Comparison of ENCODE assay signal across 21 mouse cellular contexts in the genomic region with DNA sequence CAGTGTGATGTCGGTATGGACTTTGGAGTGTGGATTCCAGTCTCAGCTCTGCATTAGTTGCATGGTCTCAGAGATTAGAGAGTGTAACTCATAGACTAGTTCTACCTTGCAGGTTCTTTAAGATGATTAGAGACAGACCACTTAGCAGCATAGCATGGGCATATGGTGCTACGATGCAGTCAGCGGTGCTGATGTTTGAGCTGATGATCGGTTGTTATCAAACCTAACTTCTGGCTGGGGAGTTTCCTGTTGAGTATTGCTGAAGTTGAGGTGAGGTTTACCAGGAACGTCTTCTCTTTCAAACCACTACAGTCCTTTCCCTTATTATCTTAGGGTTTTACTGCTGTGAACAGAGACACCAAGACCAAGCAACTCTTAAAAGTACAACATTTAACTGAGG. TPM values are rescaled to one million over a fixed set of nuclear protein-coding genes. Genes with fewer than 3 reads are reported as not detected.
A peak's percentile ranks its signal among the peaks of the same experiment; 100 is the strongest.
DNase-seq lines count a peak whose midpoint lies in the region; ATAC-seq lines count a peak whose summit lies in the region.
"Had no signal": no experiment of that assay in that cellular context is flagged by ENCODE, and none has a peak within 500 bp of the region (broad histone marks: within the 10 kb centered on the region; RNA-seq: fewer than 3 reads in every experiment).

No protein-coding gene starts in this region.

- DNase-seq in midbrain, embryonic 11.5 days (ENCODE audit: low spot score, missing footprints): peak; percentile 21
- peak; percentile 56 for DNase-seq in naive thymus-derived CD4-positive, alpha-beta T cell, adult 2 months (ENCODE audit: low read depth)
- DNase-seq in liver, embryonic 11.5 days (ENCODE audit: low spot score): no peak
- DNase-seq in heart, adult 8-10 months (ENCODE audit: low spot score): no peak
- DNase-seq in cerebellum, postnatal 10 days: no peak
- DNase-seq: adrenal gland, postnatal 10 days; cerebellum, adult 11-12 months; cerebellum, adult 9-10 months; cerebellum, postnatal 36 days; gastrocnemius, postnatal 14 days; heart, postnatal 14 days had no signal

- no peak overlapping the region for H3K9ac ChIP-seq in midbrain, embryonic 11.5 days (ENCODE audit: low read length)
- no peak overlapping the region for H3K9ac ChIP-seq in midbrain, embryonic 16.5 days (ENCODE audit: low read depth, low read length)
- no peak overlapping the region for H3K9ac ChIP-seq in liver, embryonic 11.5 days (ENCODE audit: low read depth, low read length)
- H3K9ac ChIP-seq: embryonic facial prominence, embryonic 13.5 days; forebrain, embryonic 12.5 days; heart, embryonic 15.5 days; hindbrain, embryonic 14.5 days had no signal

- no peaks in the 10 kb centered on the region for H3K27me3 ChIP-seq in midbrain, embryonic 11.5 days (ENCODE audit: control insufficient read depth, insufficient read depth, low read length)
- no peaks in the 10 kb centered on the region for H3K27me3 ChIP-seq in midbrain, embryonic 16.5 days (ENCODE audit: control insufficient read depth, insufficient read depth, low read depth, low read length)
- H3K27me3 ChIP-seq in liver, embryonic 11.5 days (replicated peaks; ENCODE audit: control insufficient read depth, insufficient read depth, low read length): no peaks in the 10 kb centered on the region
- H3K27me3 ChIP-seq: embryonic facial prominence, embryonic 13.5 days; forebrain, embryonic 12.5 days; heart, embryonic 15.5 days had no signal

- H3K27ac ChIP-seq in midbrain, embryonic 11.5 days (ENCODE audit: low read depth, low read length): no peak overlapping the region
- no peak overlapping the region for H3K27ac ChIP-seq in midbrain, embryonic 16.5 days (ENCODE audit: low read length)
- H3K27ac ChIP-seq in liver, embryonic 11.5 days (ENCODE audit: low read depth, low read length): no peak overlapping the region
- H3K27ac ChIP-seq: embryonic facial prominence, embryonic 13.5 days; forebrain, embryonic 12.5 days; heart, embryonic 10.5 days; heart, embryonic 15.5 days; hindbrain, embryonic 14.5 days had no signal

- no peak overlapping the region for H3K4me3 ChIP-seq in midbrain, embryonic 11.5 days (ENCODE audit: low read depth, low read length)
- no peak overlapping the region for H3K4me3 ChIP-seq in midbrain, embryonic 16.5 days (ENCODE audit: low read depth, low read length)
- no peak overlapping the region for H3K4me3 ChIP-seq in liver, embryonic 11.5 days (ENCODE audit: low read depth, low read length)
- H3K4me3 ChIP-seq: embryonic facial prominence, embryonic 13.5 days; forebrain, embryonic 12.5 days; heart, embryonic 10.5 days; heart, embryonic 15.5 days had no signal

- H3K4me2 ChIP-seq in midbrain, embryonic 11.5 days: no peak overlapping the region
- no peak overlapping the region for H3K4me2 ChIP-seq in midbrain, embryonic 16.5 days (ENCODE audit: low read length)
- no peak overlapping the region for H3K4me2 ChIP-seq in liver, embryonic 11.5 days
- H3K4me2 ChIP-seq: embryonic facial prominence, embryonic 13.5 days; forebrain, embryonic 12.5 days; heart, embryonic 15.5 days; hindbrain, embryonic 14.5 days had no signal

- H3K4me1 ChIP-seq in midbrain, embryonic 11.5 days (ENCODE audit: control insufficient read depth, insufficient read depth, low read length): no peaks in the 10 kb centered on the region
- no peaks in the 10 kb centered on the region for H3K4me1 ChIP-seq in midbrain, embryonic 16.5 days (ENCODE audit: control insufficient read depth, insufficient read depth, low read length)
- H3K4me1 ChIP-seq in liver, embryonic 11.5 days (replicated peaks; ENCODE audit: control insufficient read depth, insufficient read depth, low read length): 0 out of 2 replicates have a peak, but pooled peaks cover 2% of the 10 kb centered on the region
- H3K4me1 ChIP-seq: forebrain, embryonic 12.5 days had no signal

- H3K36me3 ChIP-seq in midbrain, embryonic 11.5 days (ENCODE audit: control insufficient read depth, insufficient read depth, low read length): no peaks in the 10 kb centered on the region
- no peaks in the 10 kb centered on the region for H3K36me3 ChIP-seq in midbrain, embryonic 16.5 days (ENCODE audit: control insufficient read depth, insufficient read depth, low read length)
- no peaks in the 10 kb centered on the region for H3K36me3 ChIP-seq in liver, embryonic 11.5 days (ENCODE audit: control insufficient read depth, insufficient read depth, low read length)
- H3K36me3 ChIP-seq: embryonic facial prominence, embryonic 13.5 days; heart, embryonic 15.5 days had no signal

- no peak for ATAC-seq in midbrain, embryonic 11.5 days (ENCODE audit: low FRiP score)
- no peak for ATAC-seq in midbrain, embryonic 16.5 days
- ATAC-seq in CD4-positive, CD25-positive, alpha-beta regulatory T cell, adult 4 months: peak; percentile 34
- ATAC-seq in activated CD4-positive, CD25-positive, alpha-beta regulatory T cell, adult 4 months: peak; percentile 41
- no peak for ATAC-seq in liver, embryonic 11.5 days (replicated peaks; ENCODE audit: low FRiP score)
- ATAC-seq: forebrain, embryonic 16.5 days; intestine, postnatal 0 days had no signal

- H3K9me3 ChIP-seq in midbrain, embryonic 11.5 days (ENCODE audit: control insufficient read depth, low read length): no peaks in the 10 kb centered on the region
- H3K9me3 ChIP-seq in midbrain, embryonic 16.5 days (replicated peaks; ENCODE audit: control insufficient read depth, low read length, poor library complexity, severe bottlenecking): no peaks in the 10 kb centered on the region
- H3K9me3 ChIP-seq in liver, embryonic 11.5 days (ENCODE audit: control insufficient read depth, low read length): no peaks in the 10 kb centered on the region
- H3K9me3 ChIP-seq: forebrain, embryonic 12.5 days; heart, embryonic 10.5 days; heart, embryonic 15.5 days had no signal

- 93% methylated on average over 5 of the region's 5 CpGs for WGBS in midbrain, embryonic 11.5 days
- 96% methylated on average over 5 of the region's 5 CpGs for WGBS in midbrain, embryonic 16.5 days
- WGBS in liver, embryonic 11.5 days: 45% methylated on average over 5 of the region's 5 CpGs

RNA-seq across cellular contexts. Expression of a gene that starts 57.7 kb away (rescaled TPM):
- 31.8 and 34.1 TPM in 2 replicates for polyA plus RNA-seq in midbrain, embryonic 11.5 days (2014; fragmentation: Nextera tagmentation; extraction: Ambion mirVana)
- 19.3 and 28.5 TPM in 2 replicates for polyA plus RNA-seq in midbrain, embryonic 16.5 days (2015; fragmentation: Nextera tagmentation; extraction: Ambion mirVana)
- 10 to 100 TPM; 70.1 to 99.5 TPM for polyA plus RNA-seq in CD4-positive, CD25-positive, alpha-beta regulatory T cell, adult 4 months (2017; shearing (Covaris generic))
- polyA plus RNA-seq in activated CD4-positive, CD25-positive, alpha-beta regulatory T cell, adult 4 months (2017; shearing (Covaris generic)): 10 to 100 TPM; 68.6 to 88.1 TPM
- polyA plus RNA-seq in liver, embryonic 11.5 days (2014; fragmentation: Nextera tagmentation; extraction: Ambion mirVana): 16.1 and 18.7 TPM in 2 replicates
- total RNA-seq in heart, adult 8-10 months (2022): 1 to 10 TPM; 7.6 to 9.9 (median 8.8) TPM

Comparison
In these comparisons a context has a peak if more than half of its experiments do, and no peak if none do; other contexts are left out.
1. ATAC-seq: peak in CD4-positive, CD25-positive, alpha-beta regulatory T cell, adult 4 months (single experiment) and activated CD4-positive, CD25-positive, alpha-beta regulatory T cell, adult 4 months (single experiment); none in midbrain, embryonic 11.5 days (single experiment), midbrain, embryonic 16.5 days (single experiment) and liver, embryonic 11.5 days (single experiment).
2. DNase-seq: peak in midbrain, embryonic 11.5 days (single experiment) and naive thymus-derived CD4-positive, alpha-beta T cell, adult 2 months (single experiment); none in liver, embryonic 11.5 days (single experiment), heart, adult 8-10 months (single experiment) and cerebellum, postnatal 10 days (0 of 2).